Mouse (Mus musculus) heart, adult 2 months (tissue): ENCODE data around the gene Vps25. TPM values are rescaled to one million over a fixed set of nuclear protein-coding genes. Genes with fewer than 3 reads are reported as not detected.

Source experiments
- DNase-seq, 2 experiments: peaks; one replicate each; pipeline ENCODE4 v3.0.0; 2021
- H3K27ac ChIP-seq: fragments of 200-600 bp; 2 replicates; pipeline ENCODE4 v1.8.1; 2022
- H3K27me3 ChIP-seq: fragments of 200-500 bp; 2 replicates; pipeline ENCODE4 v1.6.1; 2012; ENCODE audit warnings: mild to moderate bottlenecking, low read length, inconsistent platforms, mixed read lengths; ENCODE audit not compliant: control insufficient read depth, insufficient read depth
- H3K36me3 ChIP-seq: fragments of 200-500 bp; 2 replicates; pipeline ENCODE4 v1.6.1; 2012; ENCODE audit warnings: low read length, inconsistent platforms; ENCODE audit not compliant: control insufficient read depth, insufficient read depth
- H3K4me1 ChIP-seq: fragments of 200-500 bp; 2 replicates; pipeline ENCODE4 v1.6.1; 2011; ENCODE audit warnings: low read length; ENCODE audit not compliant: control insufficient read depth, insufficient read depth
- H3K4me3 ChIP-seq: fragments of 200-600 bp; 2 replicates; pipeline ENCODE4 v1.8.1; 2022
- H3K79me2 ChIP-seq: fragments of 200-500 bp; replicated peaks from 2 replicates; pipeline ENCODE4 v1.6.1; 2012; ENCODE audit warnings: mild to moderate bottlenecking, inconsistent platforms, low read length, moderate library complexity, mixed read lengths; ENCODE audit not compliant: control insufficient read depth, insufficient read depth
- H3K9ac ChIP-seq: fragments of 200-500 bp; 2 replicates; pipeline ENCODE4 v1.6.1; 2012; ENCODE audit warnings: low read depth, mild to moderate bottlenecking, control low read depth, inconsistent platforms, low read length, mixed read lengths
- CTCF ChIP-seq: fragments of 200-600 bp; IDR thresholded peaks from 2 replicates; pipeline ENCODE4 v1.8.1; 2022; ENCODE audit warnings: antibody characterized with exemption, mild to moderate bottlenecking, moderate library complexity
- EP300 ChIP-seq: fragments of 200-500 bp; IDR thresholded peaks from 2 replicates; pipeline ENCODE4 v1.6.1; 2011; ENCODE audit warnings: low read depth, low read length, control low read depth; ENCODE audit not compliant: insufficient read depth
- POLR2A ChIP-seq: fragments of 200-500 bp; IDR thresholded peaks from 2 replicates; pipeline ENCODE4 v1.6.1; 2011; ENCODE audit warnings: mild to moderate bottlenecking, low read depth, low read length, control low read depth; ENCODE audit not compliant: insufficient read depth
- WGBS: fragments of 180-500 bp; shearing (Covaris S2); methylation state at CpG from one replicate; pipeline ENCODE4 v1.1.7; 2018; 5-methylcytosine and 5-hydroxymethylcytosine counted together
- intact Hi-C: fragments of 180-260 bp; cut with DNase I; formaldehyde crosslinking; loops from one replicate; pipeline ENCODE4 v1.15.1; 2025
- polyA plus RNA-seq: library from polyadenylated mRNA; depleted of rRNA; stranded (reverse); fragments of >200 nt; gene quantifications from 2 replicates; pipeline ENCODE4 v1.2.3, GENCODE M21; 2012
- total RNA-seq, 2 experiments: library from RNA; stranded (reverse); gene quantifications; 2 replicates each; pipeline ENCODE4 v1.2.3; 2021

Gene Vps25
- total and polyA plus RNA-seq, 3 experiments, result 82.5 to 90.1 (median 83.2) TPM

DNA sequence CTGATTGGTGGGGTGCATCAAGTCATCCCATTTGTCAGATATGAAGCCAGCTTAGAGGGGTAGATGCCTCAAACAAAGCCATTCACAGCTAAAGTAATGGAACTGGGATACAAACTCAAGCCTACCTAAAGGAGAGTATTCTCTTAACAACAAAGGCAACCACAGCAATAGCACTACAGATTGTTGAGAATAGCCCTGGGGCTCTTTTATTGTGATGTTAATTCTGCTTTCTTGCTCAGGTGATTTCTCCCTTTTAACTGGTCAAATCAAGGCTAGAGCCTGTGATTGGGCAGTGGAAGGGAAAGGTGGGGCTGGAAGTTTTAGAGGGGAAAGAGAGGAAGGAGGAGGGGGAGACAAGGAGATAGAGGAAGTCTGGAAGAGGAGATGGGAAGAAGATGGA is 19.4 kb upstream of the Vps25 start:
- TF ChIP-seq CTCF (no peak), POLR2A (no peak), EP300 (no peak)
- H3K4me3 ChIP-seq, result no peak overlapping the region
- no peaks in the 10 kb centered on the region; the same call in 1 of the 2 replicates for H3K36me3 ChIP-seq
- H3K9ac ChIP-seq, result no peak overlapping the region
- no peak overlapping the region for H3K27ac ChIP-seq
- no peaks in the 10 kb centered on the region for H3K79me2 ChIP-seq
- no peaks in the 10 kb centered on the region for H3K27me3 ChIP-seq
- peaks cover 15% of the 10 kb centered on the region; the same call in 1 of the 2 replicates for H3K4me1 ChIP-seq
- intact Hi-C loops, result no loop called here
- no peak for DNase-seq

DNA sequence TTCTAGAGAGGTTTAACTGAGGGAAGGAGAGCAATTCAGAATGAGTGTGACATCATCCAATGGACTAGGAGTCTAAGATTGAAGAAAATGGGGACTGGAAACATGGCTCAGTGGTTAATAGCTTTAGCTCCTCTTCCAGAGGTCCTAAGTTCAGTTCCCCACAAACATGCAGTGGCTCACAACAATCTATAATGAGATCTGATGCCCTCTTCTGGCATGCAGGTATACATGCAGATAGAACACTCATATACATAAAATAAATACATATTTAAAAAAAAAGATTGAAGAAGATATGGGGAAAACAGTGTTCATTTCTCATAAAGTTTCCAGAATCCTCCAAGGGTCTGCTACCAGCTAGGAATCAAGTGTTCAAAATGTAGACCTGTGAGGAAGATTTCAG is 18.1 kb upstream of the Vps25 start:
- intact Hi-C loops, result no loop called here
- TF ChIP-seq EP300, result no peak
- TF ChIP-seq POLR2A, result no peak
- peak; percentile 33 for TF ChIP-seq CTCF

DNA sequence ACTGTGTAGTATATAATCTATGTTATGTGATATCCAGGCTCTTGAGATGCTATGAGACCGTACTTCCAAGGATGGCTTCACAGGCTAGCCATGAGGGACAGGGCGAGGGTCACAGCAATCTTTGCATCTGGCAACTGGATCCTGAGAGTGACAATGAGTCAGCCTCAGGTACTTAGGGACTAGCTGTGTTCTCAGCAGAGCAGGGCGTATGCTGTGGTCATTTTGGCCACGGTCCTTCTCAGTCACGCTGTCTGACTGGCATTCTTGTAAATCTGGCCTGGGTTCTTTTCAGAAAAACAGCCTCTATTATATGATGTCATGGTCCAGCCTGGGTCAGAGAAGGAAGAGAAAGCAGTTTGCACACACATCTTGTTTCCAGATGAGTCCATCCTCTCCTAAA is 16.7 kb upstream of the Vps25 start:
- Histone ChIP-seq H3K36me3 (no peaks in the 10 kb centered on the region), H3K4me1 (peaks cover 4% of the 10 kb centered on the region; the same call in 1 of the 2 replicates), H3K27ac (no peak overlapping the region), H3K79me2 (no peaks in the 10 kb centered on the region), H3K9ac (no peak overlapping the region), H3K27me3 (no peaks in the 10 kb centered on the region), H3K4me3 (no peak overlapping the region)
- intact Hi-C loops, result no loop called here
- TF ChIP-seq EP300 (no peak), POLR2A (no peak), CTCF (no peak)
- WGBS, result 82% methylated on average over 5 of the region's 5 CpGs
- peak in 1 of 2 experiments; percentile 22 for DNase-seq

More for the DNA sequence above, 18.1 kb upstream of the Vps25 start:
- H3K27me3 ChIP-seq, result no peaks in the 10 kb centered on the region
- no peaks in the 10 kb centered on the region for H3K36me3 ChIP-seq
- H3K79me2 ChIP-seq, result no peaks in the 10 kb centered on the region
- no peak overlapping the region for H3K9ac ChIP-seq
- no peak for DNase-seq
- no peak overlapping the region for H3K27ac ChIP-seq
- peaks cover 7% of the 10 kb centered on the region; the same call in 1 of the 2 replicates for H3K4me1 ChIP-seq
- H3K4me3 ChIP-seq, result no peak overlapping the region

DNA sequence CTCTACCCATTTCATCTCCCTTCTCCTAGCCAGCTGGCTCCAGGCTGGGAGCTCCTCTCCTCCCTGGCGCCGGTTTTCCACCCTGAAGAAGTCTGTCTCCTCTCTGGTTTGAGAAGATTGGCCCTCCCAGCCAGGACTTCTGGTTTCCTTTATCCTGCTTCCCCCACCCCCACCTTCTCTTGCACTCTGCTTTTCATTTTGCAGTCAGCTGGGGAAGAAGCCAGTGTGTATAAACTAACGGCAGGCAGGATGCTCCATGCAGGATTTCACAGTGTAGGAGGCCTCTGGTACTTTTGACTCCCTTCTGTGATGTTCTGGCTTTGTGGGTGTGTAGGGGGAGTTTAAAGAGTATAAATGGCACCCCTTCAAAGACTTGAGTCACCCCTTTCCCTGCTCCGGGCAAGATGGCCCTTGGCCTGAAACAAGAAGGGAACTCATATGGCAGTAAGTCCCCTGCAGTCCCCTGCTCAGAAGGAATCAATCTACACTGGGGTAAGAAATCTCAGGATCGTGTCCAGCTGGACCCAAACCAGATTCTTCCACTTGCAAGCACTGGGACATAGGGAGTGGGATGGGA is 15.3 kb upstream of the Vps25 start:
- WGBS, result 19% methylated on average over 5 of the region's 5 CpGs
- Histone ChIP-seq H3K27me3 (no peaks in the 10 kb centered on the region), H3K9ac (no peak overlapping the region), H3K27ac (peak overlapping the region; percentile 43), H3K4me3 (no peak overlapping the region), H3K36me3 (no peaks in the 10 kb centered on the region), H3K79me2 (no peaks in the 10 kb centered on the region), H3K4me1 (peaks cover 2% of the 10 kb centered on the region; the same call in 1 of the 2 replicates)
- peak; percentile 43 to 48 for DNase-seq
- TF ChIP-seq CTCF (no peak), EP300 (no peak), POLR2A (no peak)
- intact Hi-C loops, result no loop called here

DNA sequence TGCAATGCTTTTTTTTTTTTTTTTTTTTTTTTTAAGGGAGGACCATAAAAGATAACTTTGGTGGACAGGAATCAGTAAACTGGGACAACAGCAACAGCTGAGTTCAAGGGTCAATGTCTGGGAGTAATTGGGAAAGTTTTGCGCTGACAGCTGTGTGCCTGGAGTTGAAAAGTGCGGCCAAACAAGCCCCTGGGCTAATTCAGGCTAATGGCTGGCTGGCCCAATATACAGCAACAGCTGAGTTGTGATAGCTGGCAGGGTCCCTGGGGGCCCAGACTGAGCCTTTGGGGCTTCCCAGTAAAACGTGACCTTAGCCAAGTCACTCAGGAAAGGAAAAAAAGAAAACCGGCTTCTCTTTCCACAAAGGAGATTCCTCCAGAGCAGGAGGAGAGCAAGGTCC is 8.4 kb upstream of the Vps25 start:
- no peak overlapping the region; the same call in 1 of the 2 replicates for H3K9ac ChIP-seq
- peaks cover 7% of the 10 kb centered on the region for H3K4me1 ChIP-seq
- 34% methylated on average over 4 of the region's 4 CpGs for WGBS
- peak; percentile 68 to 82 for DNase-seq
- 0 out of 2 replicates have a peak, but pooled peaks have one; percentile 16 for TF ChIP-seq EP300
- no peak for TF ChIP-seq CTCF
- peaks cover 2% of the 10 kb centered on the region; the same call in 1 of the 2 replicates for H3K36me3 ChIP-seq
- no peak overlapping the region for H3K4me3 ChIP-seq
- intact Hi-C loops, result no loop called here
- H3K27me3 ChIP-seq, result 0 out of 2 replicates have a peak, but pooled peaks cover 2% of the 10 kb centered on the region
- peak overlapping the region; percentile 95 for H3K27ac ChIP-seq
- H3K79me2 ChIP-seq, result no peaks in the 10 kb centered on the region

DNA sequence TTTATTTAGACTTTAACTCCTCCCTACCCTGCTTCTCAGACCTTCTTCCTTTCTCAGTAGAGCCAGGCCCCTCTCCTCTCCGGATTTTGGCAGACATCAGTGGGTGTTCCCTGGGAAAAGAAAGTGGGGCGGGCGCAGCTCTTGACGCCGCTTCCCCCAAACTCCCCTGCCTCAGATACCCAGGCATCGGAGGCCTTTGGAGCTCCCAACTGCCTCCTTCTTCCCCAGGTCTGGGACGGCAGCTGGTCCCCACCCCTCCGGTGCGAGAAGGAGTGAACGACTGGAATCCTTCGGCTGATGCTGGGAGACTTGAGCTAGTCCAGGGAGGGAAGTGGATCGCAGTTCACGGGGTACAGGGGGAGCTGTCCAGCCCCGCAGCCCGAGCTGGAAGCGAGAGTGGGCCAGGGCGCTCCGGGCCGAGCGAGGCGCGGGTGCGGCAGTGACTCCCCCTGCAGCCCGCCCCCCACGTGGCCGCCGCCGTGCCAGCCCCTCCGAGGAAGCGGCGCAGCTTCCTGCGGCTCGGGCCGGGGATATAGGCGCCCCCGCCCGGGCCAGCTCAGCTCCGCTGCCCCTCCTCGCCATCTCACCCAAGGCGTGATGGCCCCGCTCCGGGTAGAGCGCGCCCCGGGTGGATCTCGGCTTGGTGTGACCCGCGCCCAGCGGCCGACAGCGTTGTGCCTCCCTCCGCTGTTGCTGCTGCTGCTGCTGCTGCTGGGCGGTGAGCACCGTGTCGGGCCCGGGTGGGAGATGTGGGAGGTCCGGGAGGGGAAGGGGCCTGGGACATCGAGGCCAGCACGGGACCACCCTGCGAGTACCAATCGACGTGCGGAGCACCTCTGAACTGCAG is 7.4 kb upstream of the Vps25 start, which contains the start of gene Ramp2:
Ramp2 (plus strand) TSS at position 174 of the 847 bp plus-strand sequence.
- TF ChIP-seq CTCF, result peak; percentile 22
- TF ChIP-seq POLR2A, result peak; percentile 85
- no peak for TF ChIP-seq EP300
- 1% methylated on average over 50 of the region's 63 CpGs for WGBS

More for the DNA sequence above, 7.4 kb upstream of the Vps25 start, which contains the start of gene Ramp2:
- H3K9ac ChIP-seq, result peak within 1 kb of the TSS; percentile 98
- peak; percentile 85 to 86 for DNase-seq
- peaks cover 2% of the 10 kb centered on the region; the same call in 1 of the 2 replicates for H3K36me3 ChIP-seq
- peak within 1 kb of the TSS; percentile 95 for H3K27ac ChIP-seq
- H3K27me3 ChIP-seq, result 0 out of 2 replicates have a peak, but pooled peaks cover 2% of the 10 kb centered on the region
- peaks cover 7% of the 10 kb centered on the region for H3K4me1 ChIP-seq
- intact Hi-C loops, result no loop called here
- H3K79me2 ChIP-seq, result no peaks in the 10 kb centered on the region
- H3K4me3 ChIP-seq, result peak within 1 kb of the TSS; percentile 79
